Mouse (Mus musculus): ENCODE data around the gene Cpt1a. TPM values are rescaled to one million over a fixed set of nuclear protein-coding genes. Genes with fewer than 3 reads are reported as not detected.

The Cpt1a gene
- polyA plus RNA-seq, 1 experiment: 65.3 TPM

DNA sequence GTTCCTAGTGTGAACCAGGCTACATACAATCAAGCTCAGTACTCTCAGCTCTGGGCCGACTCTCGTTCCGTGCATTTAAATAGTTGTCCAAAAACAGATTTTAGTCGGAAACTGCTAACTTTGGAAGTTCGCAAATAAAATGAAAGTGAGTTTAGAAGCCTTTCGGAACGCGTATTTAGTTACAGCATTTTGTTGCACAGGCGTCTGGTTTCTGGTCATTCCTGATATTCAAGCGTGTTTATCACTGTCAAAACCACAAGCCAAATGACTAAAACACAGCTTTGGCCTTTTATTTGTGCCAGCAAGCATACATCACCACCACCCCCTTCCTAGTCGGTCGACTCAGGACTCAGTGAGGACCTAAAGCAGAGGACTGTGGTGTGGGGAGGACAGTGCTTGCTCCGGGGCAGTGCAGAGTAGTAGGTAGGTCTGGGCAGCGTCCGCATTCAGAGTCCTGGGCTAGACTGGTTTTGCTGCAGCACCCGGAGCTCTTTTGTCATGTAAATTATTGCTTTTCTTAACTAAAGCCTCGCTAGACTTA is 2.2 kb downstream of the Cpt1a start:
- H3K4me1 ChIP-seq (ENCODE audit: control insufficient read depth, insufficient read depth, low read length): peaks cover 22% of the 10 kb centered on the region
- H3K27ac ChIP-seq (ENCODE audit: insufficient read depth, low read depth, low read length): peak overlapping the region; percentile 90
- peak overlapping the region; percentile 84 for H3K4me3 ChIP-seq (ENCODE audit: insufficient read depth, low read length)
- TF ChIP-seq POLR2A (IDR thresholded peaks at IDR 0.05; ENCODE audit: borderline replicate concordance, low read depth, low read length) (no peak), CTCF (IDR thresholded peaks at IDR 0.05; ENCODE audit: low read depth, low read length) (no peak)

DNA sequence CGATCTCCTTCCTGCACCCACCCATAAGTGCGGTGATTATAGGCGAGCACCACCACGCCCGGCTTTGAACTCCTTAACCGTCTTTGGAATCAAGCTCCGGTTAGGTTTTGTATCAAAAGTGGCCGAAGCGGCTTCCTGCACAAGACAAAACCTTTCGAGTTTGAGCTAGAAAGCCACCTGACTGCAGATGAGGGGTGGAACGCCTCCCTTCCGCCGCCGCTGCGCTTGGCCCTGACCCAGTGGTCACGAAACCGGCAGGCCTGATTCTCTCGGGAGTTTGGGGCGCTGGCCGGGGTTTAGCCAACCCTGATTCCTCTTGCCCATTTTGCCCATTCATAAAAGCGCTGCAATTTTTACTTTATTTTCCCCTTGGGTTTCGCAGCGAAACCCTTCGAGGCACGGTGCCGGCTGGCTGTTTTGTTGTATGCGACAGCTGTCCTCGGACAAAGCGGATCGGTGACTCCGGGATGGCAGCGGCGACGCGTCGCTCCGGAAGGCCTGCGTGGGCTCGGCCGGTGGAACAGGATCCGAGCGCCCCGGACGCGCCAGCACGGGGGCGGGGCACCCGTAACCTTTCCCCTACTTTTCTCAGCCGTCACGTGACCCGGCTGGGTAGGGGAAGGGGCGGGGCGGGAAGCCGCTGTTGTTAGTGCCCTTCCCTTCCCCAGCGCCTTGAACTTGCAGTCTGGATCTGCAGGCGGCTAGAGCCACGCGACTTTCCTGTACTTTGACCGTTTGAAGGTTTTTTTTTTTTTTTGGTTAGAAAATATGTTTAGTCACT is 3.0 kb downstream of the Cpt1a start:
- TF ChIP-seq CTCF (IDR thresholded peaks at IDR 0.05; ENCODE audit: low read depth, low read length) (no peak), POLR2A (IDR thresholded peaks at IDR 0.05; ENCODE audit: borderline replicate concordance, low read depth, low read length) (no peak)

DNA sequence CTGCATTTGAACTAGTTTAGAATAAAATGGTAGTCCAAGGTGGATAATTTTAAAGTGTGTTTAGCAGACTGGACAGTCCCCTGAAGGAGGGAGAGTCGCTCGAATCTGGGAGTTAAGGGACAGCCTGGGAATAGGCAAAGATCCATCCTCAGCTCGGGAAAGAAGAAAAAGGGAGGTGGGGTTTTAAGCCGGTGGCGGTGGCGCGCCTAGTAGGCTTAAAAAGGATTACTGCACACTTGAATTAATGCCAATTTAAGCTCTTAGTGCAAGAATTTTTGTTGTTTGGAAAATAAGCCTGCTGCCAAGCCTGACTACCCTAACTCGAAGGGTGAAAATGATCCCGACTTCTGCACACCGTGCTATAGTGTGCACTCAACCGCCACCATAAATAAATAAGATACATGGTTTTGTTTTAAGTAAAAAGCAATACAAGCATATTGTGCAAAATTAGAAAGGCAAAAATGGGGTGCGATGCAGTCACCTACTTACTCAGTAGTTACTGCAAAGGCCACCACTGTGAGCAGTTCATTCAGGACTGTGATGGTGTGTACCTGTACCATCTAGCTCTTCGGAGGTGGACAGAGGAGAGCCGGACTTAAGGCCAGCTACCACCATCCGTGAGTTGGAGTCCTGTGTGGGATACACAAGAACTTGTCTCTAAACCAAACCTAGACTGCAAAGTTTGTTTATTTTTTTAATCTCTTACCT is 3.8 kb downstream of the Cpt1a start:
- peak overlapping the region; percentile 37 for H3K4me3 ChIP-seq (ENCODE audit: insufficient read depth, low read length)
- H3K4me1 ChIP-seq (ENCODE audit: control insufficient read depth, insufficient read depth, low read length): peaks cover 33% of the 10 kb centered on the region
- TF ChIP-seq POLR2A (IDR thresholded peaks at IDR 0.05; ENCODE audit: borderline replicate concordance, low read depth, low read length) (no peak), CTCF (IDR thresholded peaks at IDR 0.05; ENCODE audit: low read depth, low read length) (no peak)
- peak overlapping the region; percentile 65 for H3K27ac ChIP-seq (ENCODE audit: insufficient read depth, low read depth, low read length)

More for the DNA sequence above, 3.0 kb downstream of the Cpt1a start:
- H3K27ac ChIP-seq (ENCODE audit: insufficient read depth, low read depth, low read length): peak overlapping the region; percentile 90
- H3K4me3 ChIP-seq (ENCODE audit: insufficient read depth, low read length): peak overlapping the region; percentile 84
- peaks cover 26% of the 10 kb centered on the region for H3K4me1 ChIP-seq (ENCODE audit: control insufficient read depth, insufficient read depth, low read length)

GRCm38 (mm10) chr19:3326479-3327047 is 4.4 kb downstream of the Cpt1a start:
- H3K27ac ChIP-seq (ENCODE audit: insufficient read depth, low read depth, low read length): no peak overlapping the region
- peaks cover 29% of the 10 kb centered on the region for H3K4me1 ChIP-seq (ENCODE audit: control insufficient read depth, insufficient read depth, low read length)
- H3K4me3 ChIP-seq (ENCODE audit: insufficient read depth, low read length): no peak overlapping the region
- TF ChIP-seq CTCF (IDR thresholded peaks at IDR 0.05; ENCODE audit: low read depth, low read length): no peak
- no peak for TF ChIP-seq POLR2A (IDR thresholded peaks at IDR 0.05; ENCODE audit: borderline replicate concordance, low read depth, low read length)

- H3K27ac ChIP-seq (ENCODE audit: insufficient read depth, low read depth, low read length): no peak overlapping the region
- no peak overlapping the region for H3K4me3 ChIP-seq (ENCODE audit: insufficient read depth, low read length)
- peaks cover 30% of the 10 kb centered on the region for H3K4me1 ChIP-seq (ENCODE audit: control insufficient read depth, insufficient read depth, low read length)
- no peak for TF ChIP-seq POLR2A (IDR thresholded peaks at IDR 0.05; ENCODE audit: borderline replicate concordance, low read depth, low read length)
- no peak for TF ChIP-seq CTCF (IDR thresholded peaks at IDR 0.05; ENCODE audit: low read depth, low read length)
These were observed 11.1 kb downstream of the Cpt1a start for GRCm38 (mm10) chr19:3333247-3333646.

DNA sequence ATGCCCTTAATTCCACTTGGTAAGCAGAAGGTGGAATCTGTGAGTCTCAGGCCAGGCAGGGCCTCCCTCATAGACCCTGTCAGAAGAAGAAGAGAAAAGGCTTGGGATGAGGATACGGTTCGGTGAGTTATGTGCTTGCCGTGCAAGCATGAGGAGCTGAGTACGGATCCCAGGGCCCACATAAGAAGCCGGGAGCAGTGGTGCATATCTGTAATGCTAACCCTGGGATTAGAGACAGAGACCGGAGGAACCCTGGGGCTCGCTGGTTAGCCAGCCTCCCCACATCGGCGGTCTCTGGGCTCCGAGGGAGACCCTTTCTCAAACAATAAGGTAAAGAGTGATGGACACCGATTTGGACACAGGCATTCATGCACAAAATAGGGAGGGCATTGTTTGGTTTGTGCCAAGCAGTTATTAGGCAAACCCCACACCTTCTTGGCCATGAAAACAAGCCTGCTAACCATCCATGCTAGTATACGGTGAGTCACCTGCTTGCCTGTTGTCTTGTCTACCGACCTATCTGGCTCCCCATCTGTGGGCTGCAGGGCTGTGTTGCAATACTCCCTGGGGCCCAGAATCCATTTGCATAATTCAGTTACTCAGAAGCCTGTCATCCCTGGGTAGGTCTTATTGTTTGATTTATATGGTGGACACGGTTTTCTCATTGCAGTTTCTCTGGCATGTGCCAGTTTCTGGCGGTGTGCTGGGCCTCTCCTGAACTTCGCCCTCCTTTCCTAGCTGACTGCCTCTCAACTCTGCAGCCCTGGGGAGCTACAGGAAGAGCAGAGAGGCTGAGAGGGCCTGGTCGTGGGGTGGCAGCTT is 11.8 kb downstream of the Cpt1a start:
- TF ChIP-seq CTCF (IDR thresholded peaks at IDR 0.05; ENCODE audit: low read depth, low read length) (no peak), POLR2A (IDR thresholded peaks at IDR 0.05; ENCODE audit: borderline replicate concordance, low read depth, low read length) (no peak)
- H3K27ac ChIP-seq (ENCODE audit: insufficient read depth, low read depth, low read length): no peak overlapping the region
- H3K4me3 ChIP-seq (ENCODE audit: insufficient read depth, low read length): no peak overlapping the region
- H3K4me1 ChIP-seq (ENCODE audit: control insufficient read depth, insufficient read depth, low read length): peaks cover 28% of the 10 kb centered on the region

DNA sequence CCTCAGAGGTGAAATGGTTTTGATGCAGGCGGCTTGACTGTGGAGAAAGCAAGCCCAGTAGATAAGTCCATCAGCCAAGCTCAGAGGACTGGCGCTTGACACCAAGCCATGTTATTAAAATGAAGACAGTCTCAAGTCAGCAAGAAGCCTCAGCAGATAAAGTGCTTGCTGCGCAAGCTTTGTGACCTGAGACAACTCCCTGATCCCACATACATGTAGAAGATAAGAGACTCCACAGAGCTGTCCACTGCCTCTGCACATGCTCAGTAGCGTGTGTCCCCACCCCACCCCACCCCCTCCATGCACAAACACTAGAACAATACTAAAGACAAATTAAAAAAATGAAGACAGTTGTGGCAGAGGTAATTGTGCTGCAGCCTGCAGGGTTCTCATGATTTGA is 12.4 kb downstream of the Cpt1a start:
- no peak for TF ChIP-seq CTCF (IDR thresholded peaks at IDR 0.05; ENCODE audit: low read depth, low read length)
- no peak for TF ChIP-seq POLR2A (IDR thresholded peaks at IDR 0.05; ENCODE audit: borderline replicate concordance, low read depth, low read length)
- Histone ChIP-seq H3K4me1 (ENCODE audit: control insufficient read depth, insufficient read depth, low read length) (peaks cover 32% of the 10 kb centered on the region), H3K27ac (ENCODE audit: insufficient read depth, low read depth, low read length) (no peak overlapping the region), H3K4me3 (ENCODE audit: insufficient read depth, low read length) (no peak overlapping the region)

GRCm38 (mm10) chr19:3335917-3336316 is 13.8 kb downstream of the Cpt1a start:
- H3K27ac ChIP-seq (ENCODE audit: insufficient read depth, low read depth, low read length): no peak overlapping the region
- peaks cover 21% of the 10 kb centered on the region for H3K4me1 ChIP-seq (ENCODE audit: control insufficient read depth, insufficient read depth, low read length)
- TF ChIP-seq POLR2A (IDR thresholded peaks at IDR 0.05; ENCODE audit: borderline replicate concordance, low read depth, low read length): no peak
- TF ChIP-seq CTCF (IDR thresholded peaks at IDR 0.05; ENCODE audit: low read depth, low read length): no peak
- H3K4me3 ChIP-seq (ENCODE audit: insufficient read depth, low read length): no peak overlapping the region
